Comparison of ENCODE assay signal across 8 mouse cellular contexts in genomic region chr14:11551892-11552291, GRCm38 (mm10). TPM values are rescaled to one million over a fixed set of nuclear protein-coding genes. Genes with fewer than 3 reads are reported as not detected.
A peak's percentile ranks its signal among the peaks of the same experiment; 100 is the strongest.
DNase-seq lines count a peak whose midpoint lies in the region; ATAC-seq and TF ChIP-seq lines count a peak whose summit lies in the region.

No protein-coding gene starts in this region.

- intact Hi-C loops in gastrocnemius, adult 2 months (cut with DNase I): loop anchor here (5.0 to 10.0 kb wide), 5 partner anchors 115 to 505 kb away; partner anchors contain the start of gene Fhit

- peak overlapping the region; percentile 92 for H3K4me2 ChIP-seq in embryonic facial prominence, embryonic 11.5 days (ENCODE audit: low read depth, low read length)
- H3K4me2 ChIP-seq in intestine, embryonic 14.5 days (ENCODE audit: low read length): peak overlapping the region; percentile 95
- H3K4me2 ChIP-seq in midbrain, embryonic 13.5 days (replicated peaks): peak overlapping the region; percentile 86

- peak overlapping the region; percentile 93 for H3K27ac ChIP-seq in gastrocnemius, adult 2 months
- H3K27ac ChIP-seq in embryonic facial prominence, embryonic 11.5 days (replicated peaks; ENCODE audit: low read depth, low read length): no peak overlapping the region
- no peak overlapping the region for H3K27ac ChIP-seq in intestine, embryonic 14.5 days (ENCODE audit: low read depth)
- H3K27ac ChIP-seq in midbrain, embryonic 13.5 days: no peak overlapping the region

- TF ChIP-seq CTCF in gastrocnemius, adult 2 months (IDR thresholded peaks at IDR 0.05): no peak

- no peak for DNase-seq in gastrocnemius, adult 2 months
- no peak for DNase-seq in gastrocnemius, adult 8-10 months (ENCODE audit: low spot score in 2 of 2)
- peak; percentile 51 for DNase-seq in embryonic facial prominence, embryonic 11.5 days (ENCODE audit: low spot score)
- peak; percentile 55 for DNase-seq in intestine, embryonic 14.5 days (ENCODE audit: low spot score)
- DNase-seq in adipocyte (ENCODE audit: low spot score): no peak
- no peak for DNase-seq in spleen, postnatal 10 days (ENCODE audit: low spot score in 2 of 2)
- no peak for DNase-seq in thymus, postnatal 36 days

- no peaks in the 10 kb centered on the region for H3K9me3 ChIP-seq in embryonic facial prominence, embryonic 11.5 days (replicated peaks; ENCODE audit: control insufficient read depth, low read length)
- no peaks in the 10 kb centered on the region for H3K9me3 ChIP-seq in intestine, embryonic 14.5 days (ENCODE audit: control insufficient read depth, low read length)
- no peaks in the 10 kb centered on the region for H3K9me3 ChIP-seq in midbrain, embryonic 13.5 days

- H3K27me3 ChIP-seq in embryonic facial prominence, embryonic 11.5 days (ENCODE audit: control insufficient read depth, insufficient read depth, low read length): no peaks in the 10 kb centered on the region
- no peaks in the 10 kb centered on the region for H3K27me3 ChIP-seq in intestine, embryonic 14.5 days (replicated peaks; ENCODE audit: control insufficient read depth, insufficient read depth, low read length)
- 0 out of 2 replicates have a peak, but pooled peaks cover 5% of the 10 kb centered on the region for H3K27me3 ChIP-seq in midbrain, embryonic 13.5 days

- no peak overlapping the region; the same call in 1 of the 2 replicates for H3K9ac ChIP-seq in embryonic facial prominence, embryonic 11.5 days (replicated peaks; ENCODE audit: low read length)
- H3K9ac ChIP-seq in intestine, embryonic 14.5 days (ENCODE audit: low read length): peak overlapping the region; percentile 92
- H3K9ac ChIP-seq in midbrain, embryonic 13.5 days (replicated peaks): no peak overlapping the region

- no peaks in the 10 kb centered on the region; the same call in 1 of the 2 replicates for H3K4me1 ChIP-seq in embryonic facial prominence, embryonic 11.5 days (ENCODE audit: control insufficient read depth, insufficient read depth, low read length)
- H3K4me1 ChIP-seq in intestine, embryonic 14.5 days (replicated peaks; ENCODE audit: control insufficient read depth, insufficient read depth, low read length): peaks cover 17% of the 10 kb centered on the region
- peaks cover 19% of the 10 kb centered on the region for H3K4me1 ChIP-seq in midbrain, embryonic 13.5 days (replicated peaks)

- no peak for ATAC-seq in embryonic facial prominence, embryonic 11.5 days (replicated peaks; ENCODE audit: insufficient number of reproducible peaks, low FRiP score, low TSS enrichment, low read depth)
- no peak for ATAC-seq in intestine, embryonic 14.5 days (replicated peaks; ENCODE audit: low FRiP score, low TSS enrichment, low read depth)
- no peak for ATAC-seq in midbrain, embryonic 13.5 days

- 11% methylated on average over 11 of the region's 11 CpGs for WGBS in embryonic facial prominence, embryonic 11.5 days
- WGBS in intestine, embryonic 14.5 days: 22% methylated on average over 11 of the region's 11 CpGs
- WGBS in midbrain, embryonic 13.5 days: 32% methylated on average over 11 of the region's 11 CpGs

- H3K4me3 ChIP-seq in gastrocnemius, adult 2 months: peak overlapping the region; percentile 79
- peak overlapping the region; percentile 83 for H3K4me3 ChIP-seq in embryonic facial prominence, embryonic 11.5 days (ENCODE audit: low read depth, low read length)
- peak overlapping the region; percentile 78 for H3K4me3 ChIP-seq in intestine, embryonic 14.5 days (ENCODE audit: low read depth, low read length)
- peak overlapping the region; percentile 83 for H3K4me3 ChIP-seq in midbrain, embryonic 13.5 days (replicated peaks)

- H3K36me3 ChIP-seq in embryonic facial prominence, embryonic 11.5 days (replicated peaks; ENCODE audit: control insufficient read depth, insufficient read depth, low read depth, low read length): no peaks in the 10 kb centered on the region
- no peaks in the 10 kb centered on the region for H3K36me3 ChIP-seq in intestine, embryonic 14.5 days (ENCODE audit: control insufficient read depth, insufficient read depth, low read length)
- no peaks in the 10 kb centered on the region for H3K36me3 ChIP-seq in midbrain, embryonic 13.5 days

RNA-seq across cellular contexts. Expression of gene Ptprg, which starts 1.4 kb away (rescaled TPM):
- 10 to 100 TPM; 26.3 to 32.5 TPM for total RNA-seq in gastrocnemius, adult 2 months (2021)
- 10 to 100 TPM; 13.3 to 22.4 (median 19.1) TPM for total RNA-seq in gastrocnemius, adult 8-10 months (2022)
- 28.7 TPM in 2 replicates for polyA plus RNA-seq in embryonic facial prominence, embryonic 11.5 days (2014; fragmentation: Nextera tagmentation; extraction: Ambion mirVana)
- polyA plus RNA-seq in intestine, embryonic 14.5 days (2014; fragmentation: Nextera tagmentation; extraction: Ambion mirVana): 25.1 and 25.8 TPM in 2 replicates
- polyA plus RNA-seq in midbrain, embryonic 13.5 days (2015; fragmentation: Nextera tagmentation; extraction: Ambion mirVana): 41.0 and 45.4 TPM in 2 replicates

Comparison
In these comparisons a context has a peak if more than half of its experiments do, and no peak if none do; other contexts are left out.
1. DNase-seq: peak in embryonic facial prominence, embryonic 11.5 days (single experiment) and intestine, embryonic 14.5 days (single experiment); none in gastrocnemius, adult 2 months (single experiment), gastrocnemius, adult 8-10 months (0 of 2), adipocyte (single experiment), spleen, postnatal 10 days (0 of 2) and thymus, postnatal 36 days (0 of 2).
2. Peak in every context shown above with its lines, with median percentiles within 50 percentile points of each other: H3K4me3 ChIP-seq and H3K4me2 ChIP-seq.